Mouse (Mus musculus) intestine, embryonic 15.5 days (tissue): ENCODE data around the gene Sub1. TPM values are rescaled to one million over a fixed set of nuclear protein-coding genes. Genes with fewer than 3 reads are reported as not detected.
A peak's percentile ranks its signal among the peaks of the same experiment; 100 is the strongest.

Experiments
- ATAC-seq: fragments of 200-750 bp; cut with Nextera tagmentation; 2 replicates; pipeline ENCODE4 v1.8.0; 2017; ENCODE audit warnings: moderate TSS enrichment, moderate library complexity
- H3K27ac ChIP-seq: fragments of 300-500 bp; sonication (generic); 2 replicates; pipeline ENCODE4 v1.5.1; 2015; ENCODE audit warnings: mild to moderate bottlenecking, inconsistent platforms
- H3K27me3 ChIP-seq: fragments of 300-500 bp; sonication (generic); replicated peaks from 2 replicates; pipeline ENCODE4 v1.6.1; 2015; ENCODE audit warnings: inconsistent platforms
- H3K36me3 ChIP-seq: fragments of 300-500 bp; sonication (generic); 2 replicates; pipeline ENCODE4 v1.6.1; 2015; ENCODE audit warnings: inconsistent platforms
- H3K4me1 ChIP-seq: fragments of 300-500 bp; sonication (generic); replicated peaks from 2 replicates; pipeline ENCODE4 v1.6.1; 2015; ENCODE audit warnings: inconsistent platforms
- H3K4me2 ChIP-seq: fragments of 300-500 bp; sonication (generic); replicated peaks from 2 replicates; pipeline ENCODE4 v1.6.1; 2015; ENCODE audit warnings: mild to moderate bottlenecking, inconsistent platforms
- H3K4me3 ChIP-seq: fragments of 300-500 bp; sonication (generic); replicated peaks from 2 replicates; pipeline ENCODE4 v1.5.1; 2015; ENCODE audit warnings: inconsistent platforms
- H3K9ac ChIP-seq: fragments of 300-500 bp; sonication (generic); 2 replicates; pipeline ENCODE4 v1.6.1; 2015; ENCODE audit warnings: inconsistent platforms
- H3K9me3 ChIP-seq: fragments of 300-500 bp; sonication (generic); 2 replicates; pipeline ENCODE4 v1.6.1; 2016; ENCODE audit warnings: inconsistent platforms
- WGBS: fragments of 180-500 bp; shearing (Covaris S2); methylation state at CpG from one replicate; pipeline ENCODE4 v1.1.7; 2015; 5-methylcytosine and 5-hydroxymethylcytosine counted together
- polyA plus RNA-seq: library from polyadenylated mRNA; unstranded; fragments of >200 nt; fragmentation: Nextera tagmentation; extraction: Ambion mirVana; gene quantifications from 2 replicates; pipeline ENCODE4 v1.2.1, GENCODE M21; 2015

Sub1 gene
- polyA plus RNA-seq, 1 experiment from 2014 or later: 750 TPM

GRCm38 (mm10) chr15:12026932-12027450 is 30.2 kb upstream of the Sub1 start:
- ATAC-seq: no peak
- 83% methylated on average over 5 of the region's 5 CpGs for WGBS
- Histone ChIP-seq H3K9ac (no peak overlapping the region), H3K27me3 (no peaks in the 10 kb centered on the region), H3K36me3 (no peaks in the 10 kb centered on the region), H3K4me3 (no peak overlapping the region), H3K27ac (no peak overlapping the region), H3K9me3 (no peaks in the 10 kb centered on the region), H3K4me2 (no peak overlapping the region), H3K4me1 (no peaks in the 10 kb centered on the region)

- no peak overlapping the region for H3K4me2 ChIP-seq
- no peaks in the 10 kb centered on the region for H3K27me3 ChIP-seq
- WGBS: 69% methylated on average over 5 of the region's 5 CpGs
Measured at GRCm38 (mm10) chr15:12026026-12026425, 29.2 kb upstream of the Sub1 start.

GRCm38 (mm10) chr15:12025341-12025740 is 28.6 kb upstream of the Sub1 start:
- no peak for ATAC-seq
- H3K9ac ChIP-seq: no peak overlapping the region
- H3K27me3 ChIP-seq: no peaks in the 10 kb centered on the region
- H3K27ac ChIP-seq: no peak overlapping the region
- no peaks in the 10 kb centered on the region for H3K9me3 ChIP-seq
- WGBS: 65% methylated on average over 10 of the region's 10 CpGs
- no peak overlapping the region for H3K4me3 ChIP-seq
- H3K36me3 ChIP-seq: no peaks in the 10 kb centered on the region
- no peaks in the 10 kb centered on the region for H3K4me1 ChIP-seq
- no peak overlapping the region for H3K4me2 ChIP-seq

More at GRCm38 (mm10) chr15:12026026-12026425, 29.2 kb upstream of the Sub1 start:
- Histone ChIP-seq H3K9me3 (no peaks in the 10 kb centered on the region), H3K27ac (no peak overlapping the region), H3K4me3 (no peak overlapping the region), H3K36me3 (no peaks in the 10 kb centered on the region), H3K4me1 (no peaks in the 10 kb centered on the region), H3K9ac (no peak overlapping the region)
- no peak for ATAC-seq

- no peaks in the 10 kb centered on the region for H3K4me1 ChIP-seq
- no peak overlapping the region for H3K4me3 ChIP-seq
- H3K9me3 ChIP-seq: no peaks in the 10 kb centered on the region
- H3K4me2 ChIP-seq: no peak overlapping the region
- no peaks in the 10 kb centered on the region for H3K27me3 ChIP-seq
- 48% methylated on average over 14 of the region's 14 CpGs for WGBS
- H3K36me3 ChIP-seq: no peaks in the 10 kb centered on the region
- H3K9ac ChIP-seq: no peak overlapping the region
- H3K27ac ChIP-seq: no peak overlapping the region
- ATAC-seq: no peak
Measured at GRCm38 (mm10) chr15:12024791-12025268, 28.0 kb upstream of the Sub1 start.

- Histone ChIP-seq H3K27me3 (no peaks in the 10 kb centered on the region), H3K27ac (no peak overlapping the region), H3K4me1 (no peaks in the 10 kb centered on the region), H3K4me3 (no peak overlapping the region), H3K9ac (no peak overlapping the region), H3K4me2 (no peak overlapping the region), H3K9me3 (no peaks in the 10 kb centered on the region), H3K36me3 (no peaks in the 10 kb centered on the region)
- no peak for ATAC-seq
- 90% methylated on average over 14 of the region's 14 CpGs for WGBS
Measured at GRCm38 (mm10) chr15:12019443-12019842, 22.7 kb upstream of the Sub1 start.

- Histone ChIP-seq H3K9ac (no peak overlapping the region), H3K4me3 (no peak overlapping the region), H3K27me3 (no peaks in the 10 kb centered on the region), H3K9me3 (no peaks in the 10 kb centered on the region), H3K36me3 (no peaks in the 10 kb centered on the region), H3K4me2 (no peak overlapping the region), H3K4me1 (no peaks in the 10 kb centered on the region), H3K27ac (no peak overlapping the region)
- WGBS: 71% methylated on average over 6 of the region's 6 CpGs
- ATAC-seq: no peak
Measured at GRCm38 (mm10) chr15:12018428-12018757, 21.6 kb upstream of the Sub1 start.

GRCm38 (mm10) chr15:12017700-12018427 is 21.1 kb upstream of the Sub1 start:
- no peaks in the 10 kb centered on the region for H3K4me1 ChIP-seq
- WGBS: 35% methylated on average over 12 of the region's 13 CpGs
- H3K9ac ChIP-seq: no peak overlapping the region
- no peak overlapping the region for H3K4me3 ChIP-seq
- no peaks in the 10 kb centered on the region for H3K27me3 ChIP-seq
- ATAC-seq: no peak
- no peaks in the 10 kb centered on the region for H3K9me3 ChIP-seq
- no peak overlapping the region for H3K27ac ChIP-seq
- no peak overlapping the region for H3K4me2 ChIP-seq
- no peaks in the 10 kb centered on the region for H3K36me3 ChIP-seq

GRCm38 (mm10) chr15:12014197-12014905 is 17.6 kb upstream of the Sub1 start:
- H3K27ac ChIP-seq: no peak overlapping the region
- no peaks in the 10 kb centered on the region for H3K9me3 ChIP-seq
- no peaks in the 10 kb centered on the region for H3K36me3 ChIP-seq
- no peak overlapping the region for H3K4me2 ChIP-seq
- no peak overlapping the region for H3K9ac ChIP-seq
- no peaks in the 10 kb centered on the region for H3K27me3 ChIP-seq
- no peak overlapping the region for H3K4me3 ChIP-seq
- H3K4me1 ChIP-seq: no peaks in the 10 kb centered on the region
- 76% methylated on average over 5 of the region's 5 CpGs for WGBS
- ATAC-seq: no peak

GRCm38 (mm10) chr15:12013532-12014196 is 16.9 kb upstream of the Sub1 start:
- ATAC-seq: no peak
- Histone ChIP-seq H3K4me3 (no peak overlapping the region), H3K9ac (no peak overlapping the region), H3K4me2 (no peak overlapping the region), H3K27ac (no peak overlapping the region), H3K36me3 (no peaks in the 10 kb centered on the region), H3K9me3 (no peaks in the 10 kb centered on the region), H3K27me3 (no peaks in the 10 kb centered on the region), H3K4me1 (no peaks in the 10 kb centered on the region)
- 70% methylated on average over 6 of the region's 6 CpGs for WGBS

- H3K9me3 ChIP-seq: no peaks in the 10 kb centered on the region
- peak overlapping the region; percentile 64 for H3K4me2 ChIP-seq
- H3K4me1 ChIP-seq: no peaks in the 10 kb centered on the region
- ATAC-seq: 0 out of 2 replicates have a peak, but pooled peaks have one; percentile 34
- 0 out of 2 replicates have a peak overlapping the region, but pooled peaks have one; percentile 5 for H3K9ac ChIP-seq
- H3K27me3 ChIP-seq: no peaks in the 10 kb centered on the region
- peak overlapping the region; percentile 30 for H3K4me3 ChIP-seq
- WGBS: 28% methylated on average over 18 of the region's 18 CpGs
- no peak overlapping the region for H3K27ac ChIP-seq
- H3K36me3 ChIP-seq: no peaks in the 10 kb centered on the region
Measured at GRCm38 (mm10) chr15:12010602-12011044, 13.8 kb upstream of the Sub1 start.

GRCm38 (mm10) chr15:12009712-12010601 is 13.2 kb upstream of the Sub1 start:
- no peaks in the 10 kb centered on the region for H3K9me3 ChIP-seq
- no peaks in the 10 kb centered on the region for H3K4me1 ChIP-seq
- no peak for ATAC-seq
- 0 out of 2 replicates have a peak overlapping the region, but pooled peaks have one; percentile 5 for H3K9ac ChIP-seq
- H3K4me3 ChIP-seq: peak overlapping the region; percentile 30
- H3K36me3 ChIP-seq: no peaks in the 10 kb centered on the region
- WGBS: 51% methylated on average over 23 of the region's 23 CpGs
- no peak overlapping the region for H3K27ac ChIP-seq
- peak overlapping the region; percentile 64 for H3K4me2 ChIP-seq
- H3K27me3 ChIP-seq: no peaks in the 10 kb centered on the region
